Mouse (Mus musculus) cerebellum, adult 8-10 months (tissue): ENCODE data around the gene 1700001O22Rik.

Experiments
- DNase-seq: peaks from one replicate; pipeline ENCODE4 v3.0.0; 2022

1700001O22Rik gene

GRCm38 (mm10) chr2:30777266-30777665, 26.2 kb downstream of the 1700001O22Rik start:
- DNase-seq: no peak

- DNase-seq: no peak
Measured at GRCm38 (mm10) chr2:30775955-30776354, 27.5 kb downstream of the 1700001O22Rik start.

DNA sequence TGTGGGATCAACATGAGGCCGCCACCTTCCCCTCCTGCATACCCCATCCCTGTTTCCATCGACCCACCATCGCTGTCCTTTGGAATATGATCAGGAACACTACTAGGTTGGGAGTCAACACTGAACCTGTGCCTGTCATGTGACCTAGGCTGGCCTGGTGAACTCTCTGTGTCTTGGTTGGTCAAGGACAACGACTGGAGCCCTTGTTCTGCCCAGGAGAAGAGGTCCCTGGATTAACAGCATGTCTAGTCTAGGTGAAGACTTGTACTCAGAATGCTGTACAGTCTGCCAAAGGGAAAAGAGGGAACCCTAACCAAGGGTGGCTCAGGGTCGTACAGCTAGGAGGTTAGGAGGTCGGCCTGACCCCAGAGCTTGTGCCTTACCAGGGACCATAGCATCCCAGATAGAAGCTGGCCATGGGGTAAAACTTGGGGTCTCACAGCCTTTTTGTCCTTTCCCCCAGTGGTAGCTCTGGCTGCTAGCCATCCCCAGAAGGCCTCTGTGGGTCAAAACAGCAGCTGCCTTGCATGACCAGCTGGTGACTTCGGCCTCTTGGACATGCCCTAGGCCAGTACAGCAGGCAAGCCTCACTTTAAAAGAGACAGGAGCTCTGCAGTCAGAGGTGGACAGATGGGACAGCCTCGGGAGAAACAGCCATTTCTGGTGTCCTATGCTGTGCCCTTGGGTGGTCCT, 30.0 kb downstream of the 1700001O22Rik start:
- DNase-seq: peak; percentile 20

DNA sequence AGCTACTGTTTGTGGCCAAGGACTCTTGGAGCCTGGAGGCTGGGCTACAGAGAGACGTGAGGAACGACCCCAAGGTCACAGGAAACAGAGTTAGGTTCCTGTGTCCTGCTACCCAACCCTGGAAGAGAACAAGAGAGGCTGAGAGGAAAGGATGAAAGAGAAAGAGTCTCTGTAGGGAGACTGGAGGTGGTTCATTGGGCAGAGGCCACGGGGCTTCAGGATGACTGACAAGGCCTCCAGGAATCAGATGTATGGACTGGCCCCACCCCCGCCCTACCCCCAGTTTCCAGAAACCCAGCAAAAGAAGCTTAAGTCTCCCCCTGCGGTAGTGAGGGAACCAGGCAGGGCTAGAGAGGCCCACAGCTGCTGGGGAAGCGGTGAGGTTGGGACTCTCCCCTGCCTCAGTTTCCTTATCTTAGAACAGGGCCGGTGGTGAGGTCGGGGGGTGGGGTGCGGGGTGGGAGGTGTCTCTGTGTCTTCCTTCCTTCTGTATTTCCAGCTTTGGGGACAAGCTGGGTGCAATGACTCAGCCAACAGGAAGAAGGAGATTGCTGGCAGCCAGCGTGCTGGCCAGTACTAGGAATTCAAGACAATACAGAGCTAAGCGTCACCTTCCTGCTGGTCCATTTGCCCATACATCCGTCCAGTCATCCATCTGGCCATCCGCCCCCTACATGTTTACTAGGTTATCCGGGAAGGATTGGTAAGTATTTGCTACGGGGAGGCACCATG, 30.7 kb downstream of the 1700001O22Rik start:
- no peak for DNase-seq

GRCm38 (mm10) chr2:30771806-30772460, 31.5 kb downstream of the 1700001O22Rik start:
- DNase-seq: peak; percentile 56

DNA sequence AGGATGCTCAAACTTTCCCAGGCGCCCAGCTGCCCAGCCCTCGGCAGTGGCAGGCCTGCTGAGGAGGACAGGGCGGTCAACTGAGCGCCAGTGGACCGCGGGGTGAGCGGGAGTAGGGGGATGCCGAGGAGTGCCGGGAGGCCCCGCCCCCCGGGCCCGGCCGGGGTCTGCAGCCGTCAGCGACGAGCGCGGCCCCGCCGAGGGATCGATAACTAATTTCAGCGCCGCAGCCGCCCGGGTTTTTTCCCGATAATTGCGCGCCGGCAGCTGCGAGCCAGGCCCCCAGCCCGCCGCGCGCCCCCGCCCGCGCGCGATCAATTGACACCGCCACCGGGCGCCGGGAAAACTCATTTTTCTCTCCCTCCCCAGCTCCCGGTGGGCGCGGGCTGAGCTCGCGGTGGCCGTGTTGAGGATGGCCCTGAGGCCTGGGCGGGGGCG, 32.1 kb downstream of the 1700001O22Rik start:
- peak; percentile 20 for DNase-seq

DNA sequence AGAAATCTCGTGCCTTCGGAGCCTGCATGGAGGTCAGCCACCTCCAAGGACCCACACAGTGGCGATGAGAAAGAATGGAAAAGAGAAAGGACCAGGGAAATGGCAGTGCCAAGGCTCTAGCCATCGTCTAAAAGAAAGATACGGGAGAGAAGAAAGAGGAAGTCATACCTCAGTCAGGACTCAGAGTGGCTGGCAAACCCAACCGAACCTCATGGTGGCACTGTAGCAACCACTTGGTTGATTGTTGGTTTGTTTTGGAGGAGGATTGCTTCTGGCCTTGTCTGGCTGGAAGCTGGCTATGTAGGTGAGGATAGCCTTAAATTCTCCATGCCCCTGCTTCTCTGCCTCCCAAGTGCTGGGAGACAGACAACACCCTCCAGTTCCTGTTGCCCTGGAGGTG, 34.3 kb downstream of the 1700001O22Rik start:
- DNase-seq: no peak

DNA sequence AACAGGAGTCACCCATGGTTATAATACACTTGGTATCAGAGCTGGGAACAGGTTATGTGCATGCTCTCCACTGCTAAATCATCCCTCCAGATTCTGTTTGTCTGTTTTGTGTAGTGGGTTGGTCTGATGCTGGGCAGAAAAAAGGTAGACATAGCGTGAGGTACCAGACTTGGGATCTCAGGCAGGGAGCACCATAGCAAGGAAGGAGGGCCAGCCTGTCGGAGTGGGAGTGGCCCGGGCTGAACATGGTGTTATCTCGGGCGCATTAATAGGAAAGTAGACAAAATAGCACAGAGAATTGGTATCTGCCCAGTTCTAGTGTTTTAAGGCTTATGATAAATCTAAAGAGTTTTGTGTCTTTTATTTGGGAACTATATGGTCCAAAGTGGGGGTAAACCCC, 34.9 kb downstream of the 1700001O22Rik start:
- no peak for DNase-seq

- DNase-seq: no peak
Measured at GRCm38 (mm10) chr2:30767626-30768240, 35.7 kb downstream of the 1700001O22Rik start.

- DNase-seq: no peak
Measured at GRCm38 (mm10) chr2:30766446-30766845, 37.0 kb downstream of the 1700001O22Rik start.

DNA sequence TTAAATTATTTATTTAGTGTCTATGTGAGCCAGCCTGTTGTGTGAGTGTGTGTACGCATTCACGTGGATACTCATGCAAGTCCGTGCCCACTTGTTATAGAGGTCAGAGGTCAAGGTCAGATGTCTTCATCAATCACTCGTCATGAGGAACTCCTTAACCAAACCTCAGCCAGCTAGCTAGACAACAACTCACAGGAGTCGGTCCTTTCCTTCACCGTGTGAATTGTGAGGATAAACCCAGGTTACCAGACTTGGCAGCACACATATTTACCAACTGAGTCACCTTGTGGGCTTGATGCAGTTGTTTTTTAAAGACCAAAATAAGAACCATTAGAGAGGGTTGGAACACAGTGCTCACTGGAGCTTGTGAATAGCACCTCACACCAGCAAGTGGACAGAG, 42.8 kb downstream of the 1700001O22Rik start:
- DNase-seq: no peak

- no peak for DNase-seq
Measured at GRCm38 (mm10) chr2:30759858-30760547, 43.5 kb downstream of the 1700001O22Rik start.

- no peak for DNase-seq
Measured at GRCm38 (mm10) chr2:30759442-30759841, 44.0 kb downstream of the 1700001O22Rik start.

DNA sequence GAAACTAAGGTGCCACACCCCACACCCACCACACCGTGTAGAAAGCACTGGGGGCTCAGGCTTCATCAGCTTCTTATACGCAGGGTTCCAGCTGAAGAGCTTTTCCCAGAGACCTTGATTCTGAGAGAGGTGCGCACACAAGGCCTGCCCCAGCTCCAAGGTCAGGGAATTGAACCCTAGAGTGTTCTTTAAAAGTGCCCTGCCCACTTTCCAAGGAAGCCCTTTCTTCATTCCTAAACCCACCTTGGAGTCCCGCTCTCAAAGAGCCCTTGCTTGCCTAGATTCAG, 44.4 kb downstream of the 1700001O22Rik start:
- no peak for DNase-seq

DNA sequence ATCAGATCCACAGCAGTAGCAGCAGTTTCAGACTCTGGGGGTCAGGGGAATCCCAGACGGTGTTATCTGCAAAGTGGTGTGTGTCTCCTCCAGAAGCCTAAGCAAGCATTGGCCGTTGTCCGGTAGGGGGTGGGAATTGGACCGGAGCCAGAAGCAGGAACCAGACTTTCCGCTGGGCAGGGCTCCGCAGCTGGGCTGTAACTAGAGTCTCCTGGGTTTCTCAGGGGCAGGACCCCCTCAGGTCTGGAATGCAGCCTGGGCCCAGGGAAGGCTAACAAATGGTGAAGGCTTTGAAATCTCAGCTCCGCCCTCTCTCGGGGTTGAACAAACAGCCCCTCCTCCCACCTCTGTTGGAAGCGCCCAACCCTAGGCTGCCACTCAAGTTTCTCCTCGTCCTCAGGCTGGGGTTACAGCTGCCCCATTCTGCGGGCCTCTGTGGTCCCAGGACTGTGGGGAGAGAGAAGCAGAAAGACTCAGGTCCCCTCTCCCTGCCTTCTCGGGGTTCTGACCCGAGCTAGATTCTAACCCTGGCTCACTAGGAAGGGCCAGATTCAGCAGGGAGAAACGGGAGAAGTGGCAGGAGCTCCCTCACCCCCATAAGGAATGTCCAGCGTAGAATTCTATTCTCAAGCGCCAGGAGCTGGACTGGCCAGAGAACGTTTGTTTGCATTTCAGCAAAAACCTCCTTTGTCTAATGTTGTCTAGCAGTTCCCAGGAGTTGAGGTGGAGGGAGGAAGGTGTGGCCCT, 44.9 kb downstream of the 1700001O22Rik start:
- no peak for DNase-seq

DNA sequence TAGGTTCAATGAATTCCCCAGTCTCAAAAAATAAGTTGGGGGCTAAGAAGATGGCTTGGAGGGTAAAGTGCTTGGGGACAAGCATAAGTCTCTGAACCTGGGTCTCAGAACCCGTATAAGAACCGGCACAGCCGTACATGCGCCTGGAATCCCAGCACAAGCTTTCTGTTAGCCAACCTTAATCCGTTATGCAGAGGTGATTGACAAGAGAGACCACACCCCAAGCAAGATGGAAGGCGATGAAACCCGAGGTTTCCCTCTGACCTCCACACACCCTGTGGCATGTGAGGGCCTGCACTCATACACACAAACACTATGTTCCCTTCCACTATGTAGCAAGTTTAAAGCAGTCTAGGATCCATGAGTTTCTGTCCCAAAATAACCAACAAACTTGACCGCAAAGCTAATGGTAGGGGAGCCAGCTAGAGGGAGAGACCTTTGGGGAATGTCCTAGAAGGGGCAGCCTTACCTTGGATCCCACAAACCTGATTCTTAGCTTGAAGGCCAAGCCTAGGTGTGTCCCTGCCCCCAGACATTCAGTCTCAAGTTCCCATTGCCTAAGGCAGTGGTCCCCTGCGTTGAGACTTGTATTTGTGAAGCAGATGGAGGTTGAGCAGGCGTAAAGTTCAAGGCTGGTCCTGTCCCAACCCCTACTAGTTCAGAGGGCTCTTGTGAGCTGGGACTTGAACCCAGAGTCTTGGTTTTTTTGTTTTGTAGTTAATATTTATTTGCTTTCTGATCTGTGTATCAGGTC, 46.3 kb downstream of the 1700001O22Rik start:
- DNase-seq: no peak

- no peak for DNase-seq
Measured at GRCm38 (mm10) chr2:30755985-30756765, 47.3 kb downstream of the 1700001O22Rik start.

- DNase-seq: no peak
Measured at GRCm38 (mm10) chr2:30754831-30755230, 48.6 kb downstream of the 1700001O22Rik start.

DNA sequence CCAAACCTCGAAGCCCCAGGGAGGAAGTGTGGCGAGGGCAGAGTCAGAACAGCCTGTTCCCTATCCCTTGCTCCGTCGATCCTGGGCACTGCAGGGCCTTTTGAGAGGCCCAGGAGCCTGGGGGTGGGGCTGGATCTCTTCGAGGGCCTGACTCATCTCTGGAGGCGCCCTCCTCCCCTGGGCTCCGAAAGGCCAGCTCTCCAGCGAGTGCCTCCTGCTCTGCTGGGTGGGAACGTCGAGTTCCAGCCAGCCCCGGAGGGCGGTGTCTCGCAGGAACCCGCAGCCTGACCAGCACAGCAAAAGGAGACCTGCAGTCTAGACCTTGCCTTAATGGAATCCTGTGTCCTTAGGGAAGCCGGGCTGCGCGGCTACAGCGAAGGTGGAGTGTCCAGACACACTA, 50.2 kb downstream of the 1700001O22Rik start:
- no peak for DNase-seq

DNA sequence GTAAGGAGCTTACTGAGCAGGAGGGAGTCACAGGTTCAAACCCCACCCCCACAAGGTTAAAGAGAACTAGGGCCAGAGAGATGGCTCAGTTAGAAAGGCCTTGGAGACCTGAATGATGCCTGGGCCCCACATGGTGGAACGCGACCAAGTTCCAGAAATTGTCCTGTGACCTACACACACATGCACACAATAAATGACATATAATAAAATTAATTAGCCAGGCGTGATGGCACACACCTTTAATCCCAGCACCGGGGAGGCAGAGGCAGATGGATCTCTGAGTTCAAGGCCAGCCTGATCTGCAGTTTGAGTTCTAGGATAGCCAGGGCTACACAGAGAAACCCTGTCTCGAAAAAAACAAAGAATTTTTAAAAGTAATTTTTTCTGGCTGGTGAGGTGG, 51.0 kb downstream of the 1700001O22Rik start:
- DNase-seq: no peak

GRCm38 (mm10) chr2:30750025-30750424, 53.4 kb downstream of the 1700001O22Rik start:
- no peak for DNase-seq
